Mouse (Mus musculus) erythroid progenitor cell, adult 5-6 weeks (primary cell): Measurements from ENCODE around the gene Sh3rf1. TPM values are rescaled to one million over a fixed set of nuclear protein-coding genes. Genes with fewer than 3 reads are reported as not detected.
"Not testable (repeated sequence)": the region's sequence is repeated elsewhere in the genome, so short reads cannot be mapped to it uniquely, and the experiment has no call there.

Experiments used
- ATAC-seq: replicated peaks from 2 replicates; pipeline ENCODE4 v1.8.0; 2016; ENCODE audit warnings: moderate number of reproducible peaks, mild to moderate bottlenecking, moderate TSS enrichment, inconsistent platforms; ENCODE audit not compliant: poor library complexity, low FRiP score, severe bottlenecking
- total RNA-seq, 2 experiments: library from RNA; stranded (forward) in 1 of 2; stranded (reverse) in 1 of 2; fragments of 150-400 nt in 1 of 2; fragments of 186-747, 209-891 nt in 1 of 2; gene quantifications; 2 replicates each; pipeline versions ENCODE4 v1.2.3 to v1.2.4; 2015 to 2017; ENCODE audit warnings: low replicate concordance in 2 of 2

Sh3rf1 gene
- total RNA-seq, 2 experiments from 2014 or later, result not detected

DNA sequence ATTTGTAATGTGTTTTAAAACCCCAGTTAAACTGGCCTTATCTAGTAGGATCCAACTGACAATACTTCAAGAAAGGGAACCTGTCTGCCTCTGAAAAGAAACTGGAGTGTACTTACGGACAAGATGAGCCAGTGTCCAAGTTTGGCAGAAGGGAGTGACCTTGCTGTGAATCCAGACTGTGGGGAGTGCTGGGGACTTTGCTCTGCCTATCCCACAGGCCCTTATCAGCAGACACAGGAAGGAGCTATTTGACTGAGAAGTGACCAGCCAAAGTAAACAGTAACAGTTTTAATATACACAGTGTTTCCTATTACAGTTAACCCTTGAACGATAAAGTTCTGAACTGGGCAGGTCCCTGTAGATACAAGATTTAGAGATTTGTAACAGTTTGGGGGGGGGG, 173.5 kb downstream of the Sh3rf1 start:
- no peak for ATAC-seq

GRCm38 (mm10) chr8:61397755-61398154, 174.1 kb downstream of the Sh3rf1 start:
- no peak for ATAC-seq

- no peak for ATAC-seq
Measured at GRCm38 (mm10) chr8:61402861-61403260, 179.2 kb downstream of the Sh3rf1 start.

- ATAC-seq, result no peak
Measured at GRCm38 (mm10) chr8:61403266-61404177, 179.8 kb downstream of the Sh3rf1 start.

DNA sequence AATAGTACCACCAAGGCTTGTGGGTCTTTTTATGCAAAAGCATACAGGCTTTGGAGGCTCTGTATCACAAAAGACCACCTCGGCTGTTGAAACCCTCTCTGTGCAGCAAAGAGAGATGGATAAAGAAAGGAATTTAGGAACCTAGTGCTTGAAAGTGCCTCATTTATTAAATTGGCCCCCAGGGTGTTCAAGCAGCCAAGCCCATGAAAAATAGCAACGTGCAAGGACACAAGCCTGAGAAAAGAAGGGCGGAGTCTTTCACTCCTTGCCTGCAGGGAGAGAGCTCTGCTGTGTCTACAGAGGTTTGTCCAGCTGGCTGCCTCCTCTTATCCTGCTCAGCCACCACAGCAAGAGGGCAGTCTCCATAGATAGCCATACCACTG, 180.5 kb downstream of the Sh3rf1 start:
- ATAC-seq, result no peak

DNA sequence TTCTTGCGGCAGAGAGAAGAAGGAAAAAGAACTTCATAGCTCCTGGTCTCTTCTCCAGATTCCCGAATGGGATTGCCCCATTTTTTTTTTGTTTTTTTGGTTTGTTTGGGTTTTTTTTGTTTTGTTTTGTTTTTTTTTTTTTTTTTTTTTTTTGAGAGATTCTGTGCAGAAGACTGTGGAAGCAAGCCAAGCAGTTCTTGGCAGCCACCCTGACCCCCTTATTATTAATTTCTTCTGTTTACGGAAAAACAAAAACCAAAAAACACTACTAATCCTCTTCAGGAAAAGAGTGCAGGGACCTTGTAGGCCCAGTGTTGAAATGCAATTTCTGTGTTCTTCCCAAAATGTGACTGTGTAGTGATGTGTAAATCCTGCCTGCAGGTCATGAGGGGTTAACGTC, 185.4 kb downstream of the Sh3rf1 start:
- ATAC-seq, result no peak

DNA sequence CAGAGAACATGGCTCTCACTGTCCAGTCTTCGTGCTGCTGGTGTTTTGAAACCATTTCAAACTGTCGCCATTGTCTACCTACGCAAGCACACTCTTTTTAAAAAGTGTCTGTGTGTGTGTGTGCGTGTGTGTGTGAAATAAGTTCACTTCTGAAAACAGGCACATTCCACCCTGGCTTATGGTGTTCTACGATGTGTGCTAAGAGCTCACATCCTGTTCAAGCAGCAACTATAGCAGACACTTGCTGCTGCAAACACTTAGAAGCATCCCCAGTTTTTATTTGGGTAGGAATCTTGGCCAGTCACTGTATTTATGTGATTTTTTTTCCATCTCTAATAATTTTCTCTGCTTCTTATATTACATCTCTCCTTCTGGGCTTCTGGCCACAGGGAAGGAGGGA, 186.0 kb downstream of the Sh3rf1 start:
- not testable (repeated sequence) for ATAC-seq

GRCm38 (mm10) chr8:61419521-61419920, 195.8 kb downstream of the Sh3rf1 start:
- no peak for ATAC-seq

- no peak for ATAC-seq
Measured at GRCm38 (mm10) chr8:61420166-61420565, 196.5 kb downstream of the Sh3rf1 start.

- ATAC-seq, result no peak
Measured at GRCm38 (mm10) chr8:61421606-61422005, 197.9 kb downstream of the Sh3rf1 start.

- ATAC-seq, result no peak
Measured at GRCm38 (mm10) chr8:61425125-61425524, 201.5 kb downstream of the Sh3rf1 start.

DNA sequence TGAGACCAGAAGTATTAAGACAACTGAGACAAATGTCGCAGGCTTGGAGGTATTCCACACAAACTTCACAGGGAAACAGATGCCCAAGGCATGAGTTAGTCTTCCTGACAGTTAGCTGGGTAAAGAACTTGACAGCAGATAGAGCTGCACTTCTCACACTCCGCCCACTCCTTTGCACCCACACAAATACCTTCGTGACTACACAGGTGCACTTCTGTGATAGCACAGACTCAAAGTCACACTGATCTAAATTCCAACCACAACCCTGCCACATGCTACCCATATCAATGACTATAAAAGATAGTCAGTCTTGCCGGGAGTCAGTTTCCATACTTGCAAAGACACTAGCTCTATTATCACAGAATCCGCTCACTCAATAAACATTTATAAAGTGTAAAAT, 202.4 kb downstream of the Sh3rf1 start:
- ATAC-seq, result no peak

DNA sequence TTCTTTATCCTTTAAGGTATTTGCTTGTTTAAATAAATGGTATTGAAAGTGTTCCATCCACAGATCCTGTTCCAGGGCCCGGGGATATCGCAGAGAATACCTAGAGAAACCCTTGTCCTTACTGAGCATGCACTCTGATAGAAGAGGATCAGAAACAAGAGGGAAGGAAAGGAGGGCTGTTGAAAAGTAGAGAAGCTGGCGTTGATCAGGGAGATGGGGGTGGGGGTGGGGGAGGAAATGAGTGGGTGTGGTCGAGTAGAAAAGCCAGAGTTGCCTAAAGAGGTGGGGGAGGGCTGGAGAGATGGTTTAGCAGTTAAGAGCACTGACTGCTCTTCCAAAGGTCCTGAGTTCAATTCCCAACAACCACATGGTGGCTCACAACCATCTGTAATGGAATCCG, 203.0 kb downstream of the Sh3rf1 start:
- ATAC-seq, result no peak

DNA sequence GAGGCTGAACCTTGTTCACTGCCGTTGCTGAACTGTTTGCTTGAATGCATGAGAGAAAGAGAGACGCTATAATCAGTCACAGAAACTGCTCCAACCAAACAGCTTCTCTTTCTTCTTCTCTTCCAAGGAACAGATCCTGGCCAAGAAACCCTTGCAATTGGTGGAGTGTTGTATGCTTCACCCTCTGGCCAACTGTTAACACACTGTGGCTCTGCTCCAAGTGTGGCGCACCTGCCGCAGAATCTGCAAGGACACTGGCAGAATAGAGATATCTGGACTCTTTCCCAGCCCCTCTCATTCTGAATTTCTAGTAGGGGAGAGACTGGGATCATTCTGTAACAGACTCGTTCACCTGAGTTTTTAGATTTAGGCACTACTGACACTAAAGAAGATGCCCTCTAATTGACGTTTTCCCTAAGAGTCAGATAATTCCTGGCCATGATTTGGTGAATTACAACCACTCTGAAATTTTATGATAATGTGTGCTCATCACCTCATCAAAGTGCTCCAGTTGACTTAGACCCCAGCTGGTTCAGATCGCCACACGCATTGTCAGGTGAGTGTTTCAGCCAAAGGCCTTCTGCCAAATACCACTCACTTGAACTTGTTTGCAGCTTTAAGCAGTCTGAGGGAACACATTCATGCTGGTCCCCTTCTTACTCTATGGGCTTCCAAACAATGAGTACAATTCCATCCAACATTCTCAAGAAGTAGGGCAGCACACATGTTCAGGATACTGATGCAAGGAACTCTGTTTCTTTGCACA, 204.4 kb downstream of the Sh3rf1 start:
- ATAC-seq, result no peak

DNA sequence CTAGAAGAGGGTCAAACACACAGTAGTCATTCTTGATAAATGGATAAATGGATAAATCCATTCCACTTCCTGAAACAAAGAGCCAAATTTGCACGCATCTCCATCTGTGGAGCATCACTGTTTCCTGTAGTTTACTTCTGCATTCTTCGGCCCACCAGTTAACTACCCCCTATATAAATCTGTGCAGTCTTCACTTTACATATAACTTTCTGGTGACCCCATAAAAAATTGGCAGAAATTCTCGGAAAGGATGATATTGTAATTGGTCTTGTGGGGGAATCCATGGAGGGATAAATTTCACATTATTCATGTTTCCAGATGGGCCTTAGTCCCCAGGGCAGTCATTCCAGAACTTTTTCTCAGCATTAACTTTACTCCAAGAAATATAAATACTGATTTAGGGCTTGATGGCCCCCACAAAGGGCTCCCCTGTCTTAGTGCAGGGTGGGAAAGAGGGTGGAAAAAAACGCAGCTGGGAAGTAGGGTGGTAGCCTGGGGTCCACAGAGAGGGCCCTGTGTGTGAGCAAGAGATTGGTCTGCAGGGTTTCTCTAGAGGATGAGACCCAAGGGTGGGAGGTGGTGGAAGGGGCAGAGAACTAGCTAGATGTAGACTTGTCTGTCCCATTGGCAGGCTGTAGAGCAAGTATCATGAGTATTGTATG, 205.3 kb downstream of the Sh3rf1 start:
- no peak for ATAC-seq

GRCm38 (mm10) chr8:61435481-61435880, 211.8 kb downstream of the Sh3rf1 start:
- ATAC-seq, result no peak

DNA sequence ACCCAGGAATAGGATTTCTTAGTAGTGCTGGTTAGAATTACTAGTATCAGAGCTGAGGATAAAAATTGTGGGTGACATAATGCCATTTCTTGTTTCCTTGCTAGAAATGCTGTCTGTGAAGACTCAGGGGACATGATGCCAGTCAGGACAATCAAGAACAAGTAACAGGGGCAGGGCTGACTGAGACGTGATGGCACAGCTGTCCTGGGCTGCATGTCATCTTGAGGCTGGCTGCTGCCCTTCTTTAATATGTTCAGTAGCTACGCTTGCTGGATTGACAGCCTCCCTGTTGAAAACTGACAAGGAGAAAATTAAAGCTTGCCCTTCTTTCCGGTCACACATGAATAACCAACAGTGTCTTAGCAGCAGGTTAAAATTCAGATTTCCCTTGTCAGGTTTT, 212.5 kb downstream of the Sh3rf1 start:
- ATAC-seq, result no peak

GRCm38 (mm10) chr8:61436586-61437304, 213.1 kb downstream of the Sh3rf1 start:
- ATAC-seq, result no peak

DNA sequence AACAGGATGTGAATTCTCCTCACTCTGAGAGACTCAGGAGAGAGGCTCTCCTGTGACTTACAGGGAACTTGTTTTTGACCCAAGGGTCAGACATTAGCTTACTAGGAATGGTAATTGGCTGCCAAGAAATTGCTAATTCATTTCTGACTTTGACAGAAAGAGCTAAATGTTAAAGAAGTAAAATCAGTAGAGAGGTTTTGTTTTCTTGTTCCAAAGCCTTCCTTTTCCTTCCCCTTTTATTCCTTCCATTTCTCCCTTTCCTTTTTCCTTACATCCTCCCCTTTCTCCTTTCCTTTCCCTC, 213.6 kb downstream of the Sh3rf1 start:
- ATAC-seq, result no peak

GRCm38 (mm10) chr8:61442988-61443387, 219.3 kb downstream of the Sh3rf1 start:
- ATAC-seq, result no peak
